Mouse (Mus musculus): ENCODE data around the gene Col8a1.
A peak's percentile ranks its signal among the peaks of the same experiment; 100 is the strongest.

Gene Col8a1

GRCm38 (mm10) chr16:57671637-57672036, 82.9 kb downstream of the Col8a1 start:
- DNase-seq: no peak

- no peak for DNase-seq
These were observed 85.2 kb downstream of the Col8a1 start for GRCm38 (mm10) chr16:57669348-57669747.

DNA sequence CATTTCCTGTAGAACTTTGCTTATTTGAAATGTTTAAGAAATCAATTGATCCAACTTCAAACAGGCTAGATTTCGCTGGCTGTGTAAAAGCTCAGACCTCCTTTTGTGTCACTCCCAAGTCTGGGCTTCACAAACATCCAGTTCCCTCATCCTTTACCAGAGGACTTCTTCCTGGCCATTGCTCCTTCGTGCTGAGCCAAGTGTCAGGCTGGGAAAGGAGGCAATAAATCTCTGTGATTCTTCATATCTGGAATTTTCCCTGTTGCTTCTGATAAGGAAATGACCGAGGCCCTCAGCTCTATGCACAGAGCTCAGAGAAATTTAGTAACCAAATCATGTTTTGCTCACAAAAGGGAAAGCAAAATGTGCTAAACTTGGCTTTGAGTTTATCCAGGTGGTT, 91.9 kb downstream of the Col8a1 start:
- DNase-seq: no peak

DNA sequence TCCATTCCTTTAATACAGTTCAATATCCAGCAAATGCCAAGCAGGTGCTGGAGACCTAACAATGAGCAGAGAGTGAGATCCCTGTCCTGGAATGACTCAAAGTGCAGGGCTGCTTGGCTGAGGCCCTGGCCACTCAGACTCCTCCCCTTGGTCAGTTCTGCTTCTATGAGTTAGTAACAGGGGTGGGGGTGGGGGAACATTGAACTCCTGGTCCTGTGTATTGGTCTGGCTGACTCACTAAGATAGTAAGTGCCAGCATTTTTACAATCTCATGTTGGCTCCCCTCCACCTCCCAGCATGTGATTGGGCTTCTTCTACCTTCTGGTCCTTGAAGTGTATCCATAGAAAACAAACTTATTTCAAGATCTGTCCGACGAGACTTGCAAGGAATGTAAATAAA, 104.6 kb downstream of the Col8a1 start:
- no peak for DNase-seq

DNA sequence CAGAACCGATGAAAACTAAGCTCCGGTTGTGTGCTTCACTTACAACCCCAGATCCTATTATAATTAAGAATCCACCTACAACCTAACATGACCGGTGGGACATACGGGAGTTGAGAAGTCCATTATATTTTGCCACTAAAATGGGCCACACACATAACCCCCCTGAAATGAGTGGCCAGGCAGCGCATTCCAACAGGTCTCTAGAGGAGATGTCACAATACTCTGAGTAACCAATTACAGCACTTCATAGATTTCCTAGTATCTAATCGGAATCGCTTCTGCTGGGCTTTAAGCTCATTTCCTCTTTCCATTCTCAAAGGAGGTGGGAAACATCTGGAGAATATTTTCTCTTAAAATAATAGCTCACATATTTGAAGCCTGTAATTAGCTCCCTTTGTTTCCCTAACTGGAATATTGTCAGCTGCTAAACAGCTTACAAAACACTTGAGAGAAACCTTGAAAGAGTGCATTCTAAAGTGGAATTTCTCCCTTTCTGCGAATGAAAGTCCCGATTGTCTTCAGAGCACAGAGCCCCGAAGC, 113.1 kb downstream of the Col8a1 start:
- no peak for DNase-seq

- DNase-seq: no peak
These were observed 119.8 kb downstream of the Col8a1 start for GRCm38 (mm10) chr16:57634766-57635165.

DNA sequence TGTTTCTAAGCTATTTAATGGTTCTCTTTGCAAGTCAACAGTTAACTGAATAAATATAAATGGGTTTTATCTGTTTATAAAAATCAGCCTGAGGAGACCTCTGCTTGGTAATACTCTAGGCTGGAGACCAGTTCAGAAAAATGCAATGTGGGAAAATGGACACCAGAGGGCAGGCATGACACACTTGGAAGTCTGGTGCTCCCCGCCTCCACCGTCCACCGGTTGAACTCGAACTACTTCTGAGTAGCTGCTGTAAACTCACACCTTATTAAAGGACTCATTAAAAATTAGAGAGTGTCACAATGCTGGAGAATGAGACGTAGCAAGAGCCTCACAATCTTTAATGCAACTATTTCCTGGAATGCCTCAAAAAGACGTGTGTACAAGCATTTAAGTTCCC, 120.3 kb downstream of the Col8a1 start:
- DNase-seq: peak; percentile 12

- no peak for DNase-seq
These were observed 142.8 kb downstream of the Col8a1 start for GRCm38 (mm10) chr16:57611768-57612167.

- peak; percentile 69 for DNase-seq
These were observed 147.9 kb downstream of the Col8a1 start, which contains the start of gene Cmss1 for GRCm38 (mm10) chr16:57606444-57607227. Cmss1 (minus strand) TSS chr16:57606864.

DNA sequence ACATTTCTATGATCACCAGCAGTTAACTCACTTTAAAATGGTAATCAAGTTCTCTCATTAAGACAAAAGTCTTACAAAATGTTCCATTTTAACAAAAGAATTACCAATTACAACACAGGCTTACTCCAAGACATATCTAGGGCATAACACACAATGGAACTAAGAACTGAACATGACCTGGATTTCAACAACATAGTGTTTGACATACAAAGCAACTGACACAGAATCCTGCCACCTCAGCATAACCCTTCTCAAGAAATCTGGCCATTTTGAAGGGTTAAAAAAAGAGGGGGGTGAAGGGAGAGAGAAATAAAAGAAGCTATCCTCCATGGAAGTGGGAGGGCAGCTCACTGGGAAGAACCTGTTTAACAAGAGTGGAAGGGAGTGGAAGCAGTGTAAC, 153.5 kb downstream of the Col8a1 start:
- DNase-seq: no peak

DNA sequence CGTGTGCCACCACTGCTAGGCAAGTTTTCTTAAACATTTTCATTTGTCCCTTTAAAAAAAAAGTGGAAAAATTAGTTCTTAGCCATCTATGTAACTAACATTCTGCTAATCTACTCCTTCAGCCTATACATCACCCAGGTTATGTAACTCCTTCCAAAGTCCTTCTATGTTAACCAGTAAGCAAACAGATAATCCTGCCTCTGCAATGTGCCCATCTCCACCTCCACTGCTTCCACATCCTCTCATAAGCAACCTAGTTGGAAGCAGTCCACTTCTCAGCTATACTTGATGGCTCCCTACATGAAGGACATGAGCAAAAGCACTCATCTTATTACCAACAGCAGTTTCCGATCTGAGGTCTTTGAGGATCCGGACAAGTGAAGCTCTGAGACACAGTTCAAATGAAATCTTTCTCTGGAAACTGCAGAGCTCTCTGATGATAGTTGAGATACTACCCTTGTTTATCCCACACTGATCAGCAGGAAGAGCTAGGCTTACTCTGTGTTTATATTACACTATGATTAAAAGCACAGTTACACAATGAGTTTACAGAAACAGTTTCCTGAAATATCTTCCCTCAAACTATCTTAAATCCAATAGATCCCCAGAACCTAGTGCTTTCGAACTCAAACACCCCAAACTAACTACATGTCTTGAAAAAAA, 157.1 kb downstream of the Col8a1 start:
- DNase-seq: no peak

GRCm38 (mm10) chr16:57593422-57594157, 160.9 kb downstream of the Col8a1 start:
- no peak for DNase-seq

DNA sequence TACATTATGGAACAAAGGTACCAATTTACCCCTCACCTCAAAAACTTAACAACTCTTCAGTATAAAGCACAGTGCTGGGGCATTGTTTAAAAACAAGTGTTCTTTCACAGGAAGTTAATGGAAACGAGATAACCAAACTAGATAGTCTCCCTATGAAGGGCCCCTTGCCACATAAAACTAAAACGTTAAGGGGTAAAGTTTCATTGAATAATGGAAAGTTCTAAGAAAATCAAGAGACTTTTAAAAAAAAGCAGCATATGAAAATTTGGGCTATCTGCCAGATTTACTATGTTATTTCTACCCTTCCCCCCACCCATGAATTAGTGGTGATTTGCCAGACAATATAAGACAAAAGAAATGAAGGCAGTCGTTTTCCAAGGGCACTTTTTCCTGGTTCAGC, 169.3 kb downstream of the Col8a1 start:
- no peak for DNase-seq

GRCm38 (mm10) chr16:57582008-57582407, 172.5 kb downstream of the Col8a1 start:
- DNase-seq: no peak

- no peak for DNase-seq
These were observed 174.5 kb downstream of the Col8a1 start for GRCm38 (mm10) chr16:57580041-57580440.

DNA sequence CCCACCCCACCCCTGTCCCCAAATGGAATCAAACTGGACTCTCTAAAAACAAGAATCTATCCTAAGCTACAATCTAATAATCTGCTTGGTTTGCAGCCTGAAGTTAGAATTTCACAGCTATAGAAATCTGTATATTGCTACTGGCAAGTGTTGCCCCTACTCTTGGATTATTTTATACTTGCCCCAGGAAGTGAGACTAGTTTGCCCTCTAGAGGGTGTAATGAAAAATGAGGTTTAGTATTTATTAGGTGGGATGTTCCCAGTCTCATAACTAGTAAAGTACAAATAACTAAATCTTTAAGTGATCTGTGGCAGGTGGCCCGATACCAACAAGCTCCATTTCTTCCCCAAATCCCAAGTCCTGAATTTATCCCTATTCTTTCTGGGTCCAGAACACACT, 177.0 kb downstream of the Col8a1 start:
- no peak for DNase-seq

- DNase-seq: no peak
These were observed 178.7 kb downstream of the Col8a1 start for GRCm38 (mm10) chr16:57575764-57576388.

Data from cerebellum, adult 11-12 months (tissue).